Mouse (Mus musculus): ENCODE results near the gene Col16a1.

Gene Col16a1

DNA sequence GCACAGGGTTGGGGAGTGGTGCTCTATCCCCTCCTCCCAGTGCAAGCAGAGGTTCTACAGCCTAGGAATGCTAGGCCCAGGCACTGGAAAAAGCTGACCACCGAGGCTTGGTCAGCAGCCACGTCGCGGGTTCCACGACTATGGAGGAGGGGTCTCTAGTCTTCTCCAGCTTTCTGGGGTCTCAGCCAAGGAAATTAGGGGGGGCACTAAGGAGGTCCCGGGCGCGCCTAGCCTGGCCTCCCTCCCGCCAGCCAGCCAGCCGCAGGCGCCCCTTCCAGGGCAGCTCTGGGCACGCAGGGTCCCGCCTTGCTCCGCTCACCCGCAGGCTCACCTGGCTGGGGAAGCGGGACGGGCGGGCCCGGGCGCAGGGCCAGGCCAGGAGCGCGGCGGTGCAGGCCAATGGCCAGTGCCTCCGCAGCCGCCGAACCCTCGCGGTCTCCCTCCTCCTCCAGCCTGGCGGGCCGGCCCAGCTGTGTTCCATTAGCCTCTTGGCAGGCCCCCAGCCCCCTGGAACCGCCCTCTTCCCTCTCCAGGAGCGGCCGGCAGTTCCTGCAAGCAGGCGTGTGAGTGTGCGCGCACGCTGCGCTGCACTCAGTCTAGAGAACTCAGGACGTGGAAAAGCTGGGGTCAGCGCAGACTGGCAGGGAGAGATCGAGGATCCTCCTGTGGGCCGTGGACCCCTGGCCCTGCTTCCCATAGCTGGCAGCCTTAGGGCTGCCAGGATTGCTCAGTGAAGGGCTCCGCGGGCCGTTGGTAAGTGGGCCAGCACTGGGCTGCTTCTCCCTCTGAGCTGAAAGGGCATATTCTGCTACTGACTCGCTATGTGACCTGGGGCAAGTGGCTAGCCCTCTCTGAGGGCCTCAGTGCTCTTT is at the start of gene Col16a1:
Gene Col16a1, plus strand, starts transcription at position 510 of the 872 bp plus-strand sequence.
- DNase-seq (ENCODE audit: low read depth, low spot score), result peak; percentile 67

DNA sequence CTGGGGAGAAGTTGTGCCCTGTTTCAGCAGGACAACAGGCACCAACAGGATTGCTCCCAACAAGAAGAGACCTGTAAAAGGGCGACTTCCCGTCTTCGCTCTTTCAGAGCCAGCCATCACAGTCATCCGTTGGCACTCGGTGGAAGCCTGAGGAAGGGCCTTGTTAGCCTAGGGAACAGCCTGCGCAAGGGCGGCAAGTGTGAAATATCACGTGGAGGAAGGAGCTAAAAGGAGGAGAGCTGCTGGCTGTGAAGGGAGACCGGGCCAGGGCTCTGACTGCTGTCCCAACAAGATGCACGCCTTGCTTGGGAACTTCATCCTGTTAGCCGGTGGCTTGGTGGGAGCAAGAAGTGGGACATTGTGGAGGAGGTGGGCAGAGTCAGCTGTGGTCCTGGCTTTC is 49.5 kb upstream of the Col16a1 start:
- DNase-seq (ENCODE audit: low read depth, low spot score), result no peak

DNA sequence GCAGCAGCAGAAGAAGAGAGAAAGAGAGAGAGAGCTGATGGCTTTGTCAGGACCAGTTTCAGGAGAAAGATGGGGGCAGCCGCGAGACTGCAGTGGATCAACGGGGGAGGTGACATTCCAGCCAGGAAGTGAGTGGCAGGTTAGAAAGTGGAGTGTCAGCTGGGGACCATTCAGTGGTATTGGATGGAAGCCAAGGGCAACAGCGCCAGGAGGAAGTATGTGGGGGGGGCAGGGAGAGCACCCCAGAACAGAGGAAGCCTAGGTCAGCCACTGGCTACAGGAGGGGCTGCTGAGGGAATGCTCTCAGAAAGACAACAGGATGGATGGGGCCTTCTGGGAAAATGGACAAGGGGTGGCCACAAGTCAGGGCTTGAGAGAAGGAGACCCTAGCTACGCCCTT is 45.9 kb upstream of the Col16a1 start:
- DNase-seq (ENCODE audit: low read depth, low spot score), result no peak

GRCm38 (mm10) chr4:130002157-130002556 is 45.5 kb upstream of the Col16a1 start:
- DNase-seq (ENCODE audit: low read depth, low spot score), result no peak

GRCm38 (mm10) chr4:130005593-130005992 is 42.0 kb upstream of the Col16a1 start:
- DNase-seq (ENCODE audit: low read depth, low spot score), result peak; percentile 94

DNA sequence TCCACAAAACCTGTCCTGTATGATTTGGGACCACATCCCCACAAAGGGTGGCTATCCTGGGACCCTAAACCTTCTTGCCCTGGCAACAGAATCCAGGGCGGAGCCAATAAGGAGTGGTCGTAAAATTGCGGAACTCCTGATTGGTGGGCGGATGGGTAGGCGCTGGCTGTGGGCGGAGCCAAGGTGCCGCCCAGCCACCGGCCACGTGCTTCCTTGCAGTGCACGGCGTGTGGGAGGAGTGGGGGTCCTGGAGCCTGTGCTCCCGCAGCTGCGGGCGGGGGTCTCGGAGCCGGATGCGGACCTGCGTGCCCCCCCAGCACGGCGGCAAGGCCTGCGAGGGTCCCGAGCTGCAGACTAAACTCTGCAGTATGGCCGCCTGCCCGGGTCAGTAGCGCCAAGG is 41.1 kb upstream of the Col16a1 start:
- DNase-seq (ENCODE audit: low read depth, low spot score), result peak; percentile 79

- DNase-seq (ENCODE audit: low read depth, low spot score), result no peak
These were observed 38.6 kb upstream of the Col16a1 start for GRCm38 (mm10) chr4:130009043-130009442.

GRCm38 (mm10) chr4:130010723-130011122 is 36.9 kb upstream of the Col16a1 start:
- no peak for DNase-seq (ENCODE audit: low read depth, low spot score)

- no peak for DNase-seq (ENCODE audit: low read depth, low spot score)
These were observed 35.4 kb upstream of the Col16a1 start for GRCm38 (mm10) chr4:130012234-130012633.

- no peak for DNase-seq (ENCODE audit: low read depth, low spot score)
These were observed 34.5 kb upstream of the Col16a1 start for GRCm38 (mm10) chr4:130013111-130013510.

GRCm38 (mm10) chr4:130016010-130016409 is 31.6 kb upstream of the Col16a1 start:
- no peak for DNase-seq (ENCODE audit: low read depth, low spot score)

GRCm38 (mm10) chr4:130017036-130017674 is 30.5 kb upstream of the Col16a1 start:
- DNase-seq (ENCODE audit: low read depth, low spot score), result no peak

DNA sequence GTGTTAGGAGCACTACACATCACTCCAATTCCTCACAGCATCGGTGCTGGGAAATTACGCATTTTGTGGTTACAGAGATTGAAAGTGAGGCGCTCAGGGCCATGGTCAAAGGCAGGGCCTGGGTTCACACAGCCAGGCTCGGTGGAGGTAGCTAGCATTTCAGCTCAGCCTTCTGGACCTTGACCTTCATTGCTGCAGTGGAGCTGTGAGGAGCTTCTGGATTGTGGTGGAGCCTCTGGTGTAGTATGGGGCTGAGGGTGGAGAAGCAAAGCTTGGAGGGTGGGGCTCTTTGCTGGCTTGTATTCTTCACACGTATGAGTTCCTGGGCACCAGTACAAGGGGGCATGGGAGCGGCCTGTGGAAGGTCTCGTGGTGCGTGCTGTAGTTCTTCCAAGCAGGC is 24.7 kb upstream of the Col16a1 start:
- no peak for DNase-seq (ENCODE audit: low read depth, low spot score)

GRCm38 (mm10) chr4:130023511-130024231 is 24.0 kb upstream of the Col16a1 start:
- no peak for DNase-seq (ENCODE audit: low read depth, low spot score)

DNA sequence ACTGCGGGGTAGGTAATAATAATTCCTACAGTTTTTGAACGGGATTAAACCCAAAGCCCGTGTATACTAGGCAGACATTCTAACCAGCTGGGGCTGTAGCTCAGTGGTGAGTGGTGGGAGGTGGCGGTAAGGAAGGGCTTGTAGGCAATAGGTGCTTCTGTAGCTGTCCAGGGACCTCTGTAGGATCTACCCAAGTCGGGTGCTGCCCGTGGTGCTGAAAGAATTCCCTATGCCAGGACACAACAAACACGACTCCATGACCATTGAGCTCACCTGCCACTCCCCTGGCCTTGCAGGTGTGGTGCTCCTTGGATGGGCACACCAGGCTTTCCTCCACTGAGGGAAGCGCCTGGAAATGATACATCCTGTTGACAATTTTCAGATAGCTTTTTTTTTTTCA is 22.1 kb upstream of the Col16a1 start:
- DNase-seq (ENCODE audit: low read depth, low spot score), result peak; percentile 58

DNA sequence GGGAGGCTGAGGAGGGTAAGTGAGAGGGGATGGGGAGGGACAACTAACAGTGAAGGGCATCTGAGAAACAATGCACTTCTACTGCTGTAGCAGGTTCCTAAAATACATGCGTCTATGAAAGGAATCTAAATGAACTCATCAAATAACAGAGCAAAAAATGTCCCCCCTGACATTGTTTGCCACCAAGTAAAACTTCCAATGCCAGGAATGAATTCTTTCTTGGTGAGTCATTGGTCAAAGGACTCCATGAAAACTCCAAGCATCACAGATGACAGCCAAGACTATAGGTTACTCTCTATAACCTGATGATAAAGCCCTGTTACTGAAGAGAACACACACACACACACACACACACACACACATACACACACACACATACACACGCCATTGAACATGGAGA is 16.5 kb upstream of the Col16a1 start:
- no peak for DNase-seq (ENCODE audit: low read depth, low spot score)

DNA sequence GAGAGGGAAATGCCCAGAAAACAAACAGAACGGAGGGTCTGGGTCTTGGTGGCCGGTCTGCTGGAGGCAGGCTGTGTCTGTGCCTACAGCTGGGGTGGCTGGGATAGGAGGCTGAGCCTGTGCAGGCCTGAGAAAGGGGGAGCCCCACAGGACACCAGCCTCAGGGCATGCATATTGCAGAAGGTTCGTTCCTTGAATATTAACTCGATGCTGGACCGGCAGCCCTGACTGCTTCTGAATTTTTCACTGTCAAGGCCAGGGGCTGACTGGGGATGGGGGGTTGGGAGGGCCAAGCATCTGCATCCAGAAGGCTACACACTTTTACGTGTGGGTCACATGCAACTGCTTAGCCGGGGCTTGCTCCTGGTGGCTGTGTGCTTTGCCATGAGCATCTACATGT is 14.1 kb upstream of the Col16a1 start:
- DNase-seq (ENCODE audit: low read depth, low spot score), result no peak

GRCm38 (mm10) chr4:130036112-130036511 is 11.5 kb upstream of the Col16a1 start:
- DNase-seq (ENCODE audit: low read depth, low spot score), result peak; percentile 35

GRCm38 (mm10) chr4:130036573-130037401 is 10.9 kb upstream of the Col16a1 start:
- DNase-seq (ENCODE audit: low read depth, low spot score), result peak; percentile 24

DNA sequence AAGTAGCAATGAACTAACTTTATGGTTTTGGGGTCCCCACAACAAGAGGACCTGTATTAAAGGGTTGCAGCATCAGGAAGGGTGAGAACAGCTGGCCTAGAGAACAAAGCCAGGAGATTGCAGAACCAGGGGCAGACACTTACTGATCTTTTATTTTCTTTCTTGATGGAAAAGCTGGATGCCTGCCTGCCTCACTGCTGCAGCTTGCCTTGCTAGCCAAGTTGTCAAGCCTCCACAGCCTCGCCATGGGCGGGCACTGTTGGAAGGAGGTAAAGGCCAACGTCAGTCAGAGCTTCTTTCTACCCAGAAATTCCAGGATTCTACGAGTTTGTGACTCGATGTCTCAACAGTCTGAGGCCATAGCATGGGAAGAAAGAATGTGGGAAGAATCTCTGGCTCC is 8.3 kb upstream of the Col16a1 start:
- no peak for DNase-seq (ENCODE audit: low read depth, low spot score)

DNA sequence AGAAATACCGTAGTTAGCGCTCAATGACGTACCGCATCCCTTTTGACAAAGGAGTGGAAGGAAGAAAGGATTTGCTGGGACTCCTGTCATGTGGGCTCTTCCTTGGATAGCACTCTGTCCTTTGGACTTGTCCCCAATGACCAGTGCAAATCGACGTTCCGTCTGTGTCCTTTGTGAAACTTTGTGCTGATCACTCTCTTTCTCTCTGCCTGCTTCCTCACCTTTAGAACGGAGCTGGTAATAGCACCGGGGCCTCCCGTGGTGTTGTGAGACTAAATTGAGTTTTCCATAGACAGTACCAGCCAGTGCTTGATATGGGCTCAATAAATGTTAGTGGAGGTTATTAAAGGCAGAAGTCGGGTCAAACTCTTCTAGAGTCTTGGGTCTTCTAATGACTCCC is 6.6 kb upstream of the Col16a1 start:
- no peak for DNase-seq (ENCODE audit: low read depth, low spot score)

DNA sequence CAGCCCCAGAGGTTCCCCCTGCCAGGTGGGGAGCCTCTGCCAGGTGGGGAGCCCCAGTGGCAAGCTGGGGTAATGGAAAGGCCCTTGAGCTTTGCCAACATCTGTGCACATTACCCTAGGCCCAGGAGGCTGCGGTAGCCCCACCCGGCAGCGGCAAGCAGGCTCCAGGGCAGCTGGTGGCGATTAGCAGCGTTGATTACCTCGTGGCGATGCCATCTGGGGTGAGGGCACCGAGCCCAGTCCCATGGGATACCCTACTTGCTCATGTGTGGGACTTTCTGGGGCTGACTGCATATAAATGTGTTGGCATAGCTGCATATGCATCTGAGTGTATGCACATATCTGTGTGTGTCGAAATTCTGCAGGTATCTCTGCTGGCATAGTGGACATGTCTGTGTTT is 3.4 kb upstream of the Col16a1 start:
- DNase-seq (ENCODE audit: low read depth, low spot score), result no peak

Measured in R1 (cell line).